Mouse (Mus musculus) spleen, embryonic (tissue): ENCODE measurements around the gene Tmem253.

ENCODE experiments used
- CTCF ChIA-PET: fragments of 350-600 bp; sonication (Branson Sonifier 250); formaldehyde crosslinking; loops from one replicate; lab custom pipeline; 2022; lab: Charles Lee

Gene Tmem253

GRCm38 (mm10) chr14:52006771-52007170 is 8.7 kb upstream of the Tmem253 start:
- CTCF ChIA-PET: no interaction called here

GRCm38 (mm10) chr14:52008321-52009203 is 6.9 kb upstream of the Tmem253 start:
- CTCF ChIA-PET: interaction anchor here (0.5 to 0.8 kb wide), 2 partner anchors 9 to 14 kb away, joined by 3 to 7 read pairs; no protein-coding TSS in a partner anchor

DNA sequence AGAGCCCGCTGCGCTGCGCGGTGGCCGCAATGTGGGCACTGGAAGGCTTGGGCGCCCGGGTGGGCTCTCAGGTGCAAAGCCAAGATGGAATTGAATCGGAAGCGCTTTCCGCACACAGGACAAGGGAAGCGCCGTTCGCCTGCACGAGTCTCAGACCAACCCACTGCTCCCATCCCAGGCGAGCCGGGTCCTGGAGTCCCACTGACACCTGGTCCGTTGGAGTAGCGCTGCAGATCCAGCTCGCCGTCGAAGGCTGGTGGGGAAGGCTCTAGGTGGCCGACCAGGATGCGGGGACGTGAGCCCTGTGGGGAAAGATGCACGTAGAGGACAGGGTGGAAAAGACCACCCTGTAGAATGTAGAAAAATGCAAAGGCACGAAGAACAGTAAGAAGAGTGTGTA is 6.1 kb upstream of the Tmem253 start:
- CTCF ChIA-PET: interaction anchor here (0.8 kb wide), 1 partner anchor 13 kb away, joined by 3 read pairs; no protein-coding TSS in a partner anchor

- CTCF ChIA-PET: interaction anchor here (1.2 kb wide), 1 partner anchor 10 kb away, joined by 3 read pairs; no protein-coding TSS in a partner anchor
Observed at GRCm38 (mm10) chr14:52009841-52010240, 5.6 kb upstream of the Tmem253 start.

DNA sequence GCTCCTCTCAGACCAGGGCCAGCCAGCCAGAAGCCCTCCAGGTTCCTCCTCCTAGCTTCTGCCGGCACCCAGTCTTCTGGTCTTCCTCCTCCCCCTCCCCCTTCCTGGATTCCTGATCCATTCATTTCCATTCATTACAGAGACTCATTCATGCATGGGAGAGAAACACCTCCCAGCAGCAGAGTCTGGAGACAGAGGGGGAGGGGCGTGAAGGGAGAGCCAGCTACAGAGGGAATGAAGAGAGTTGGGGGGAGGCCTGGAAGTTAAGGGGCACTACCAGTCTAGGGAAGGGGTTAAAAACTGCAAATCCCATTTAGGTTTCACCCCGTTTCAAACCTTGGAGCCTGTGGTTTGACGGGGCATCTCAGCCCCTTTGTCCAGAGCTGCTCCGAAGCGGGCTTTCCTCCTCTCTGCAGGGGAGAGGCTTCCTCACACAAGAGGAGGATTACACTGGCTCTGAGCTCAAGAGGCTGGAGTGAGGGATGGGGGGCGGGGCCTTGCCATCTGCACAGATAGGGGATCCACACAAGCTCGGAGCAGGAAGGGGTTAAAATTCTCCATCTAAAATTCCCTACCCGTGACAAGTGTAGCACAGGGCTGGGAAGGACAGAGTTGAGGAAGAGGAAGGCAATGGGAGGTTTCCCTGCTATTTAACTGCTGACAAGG is 4.9 kb upstream of the Tmem253 start:
- CTCF ChIA-PET: interaction anchor here (1.2 kb wide), 1 partner anchor 9 kb away, joined by 3 read pairs; no protein-coding TSS in a partner anchor

GRCm38 (mm10) chr14:52011683-52012082 is 3.8 kb upstream of the Tmem253 start:
- CTCF ChIA-PET: no interaction called here

DNA sequence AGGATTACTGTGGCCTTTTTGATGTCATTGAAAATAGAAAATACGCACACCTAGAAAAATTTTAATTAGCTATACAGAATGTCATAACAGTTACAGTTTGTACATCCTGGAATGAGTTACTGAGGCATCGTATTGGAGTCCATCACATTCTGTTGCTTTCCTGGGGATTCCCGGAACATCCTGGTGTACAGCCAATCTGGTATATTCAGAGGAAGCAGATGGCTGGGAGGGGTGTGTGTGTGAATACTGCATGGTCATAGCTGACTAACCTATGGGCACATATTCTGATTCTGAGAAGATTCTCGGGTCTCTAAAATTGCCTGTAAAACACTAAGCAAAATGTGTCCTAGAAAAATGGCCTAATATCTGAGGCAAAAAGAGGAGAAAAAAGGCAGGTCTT is 3.4 kb upstream of the Tmem253 start:
- CTCF ChIA-PET: no interaction called here

- CTCF ChIA-PET: no interaction called here
Observed at GRCm38 (mm10) chr14:52012553-52012952, 2.9 kb upstream of the Tmem253 start.

- CTCF ChIA-PET: interaction anchor here (0.7 kb wide), 1 partner anchor 225 kb away, joined by 5 read pairs; no protein-coding TSS in a partner anchor
Observed at GRCm38 (mm10) chr14:52013021-52013610, 2.3 kb upstream of the Tmem253 start.

- CTCF ChIA-PET: interaction anchor here (0.6 kb wide), 1 partner anchor 229 kb away, joined by 3 read pairs; no protein-coding TSS in a partner anchor
Observed at GRCm38 (mm10) chr14:52013771-52014219, 1.7 kb upstream of the Tmem253 start.

DNA sequence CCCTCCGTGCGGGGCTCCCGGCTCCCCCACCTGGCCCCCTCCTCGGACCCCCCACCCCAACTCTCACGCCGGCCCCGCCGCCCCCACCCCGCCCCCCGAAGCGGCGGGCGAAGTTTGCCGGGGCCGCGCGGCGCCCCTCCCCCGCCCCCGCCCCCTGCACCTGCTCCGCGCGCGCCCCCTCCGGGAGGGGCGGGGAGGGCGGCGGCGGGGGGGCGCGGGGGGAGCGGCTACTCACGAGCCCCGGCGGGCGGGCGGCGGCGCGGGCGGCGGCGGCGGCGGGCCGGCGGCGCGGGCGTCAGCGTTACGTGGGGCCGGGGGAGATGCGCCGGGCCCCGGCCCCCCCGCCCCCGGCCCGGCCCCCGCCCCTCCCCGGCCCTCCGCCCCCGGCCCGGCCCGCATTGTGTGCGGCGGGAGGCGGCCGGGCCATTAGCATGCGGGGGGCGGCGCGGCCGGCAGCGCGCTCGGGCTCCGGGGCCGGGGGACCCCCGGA is 1.1 kb upstream of the Tmem253 start:
- CTCF ChIA-PET: interaction anchor here (0.6 kb wide), 1 partner anchor 229 kb away, joined by 3 read pairs; no protein-coding TSS in a partner anchor

- CTCF ChIA-PET: no interaction called here
Observed at GRCm38 (mm10) chr14:52014761-52015311, 622 bp upstream of the Tmem253 start.

DNA sequence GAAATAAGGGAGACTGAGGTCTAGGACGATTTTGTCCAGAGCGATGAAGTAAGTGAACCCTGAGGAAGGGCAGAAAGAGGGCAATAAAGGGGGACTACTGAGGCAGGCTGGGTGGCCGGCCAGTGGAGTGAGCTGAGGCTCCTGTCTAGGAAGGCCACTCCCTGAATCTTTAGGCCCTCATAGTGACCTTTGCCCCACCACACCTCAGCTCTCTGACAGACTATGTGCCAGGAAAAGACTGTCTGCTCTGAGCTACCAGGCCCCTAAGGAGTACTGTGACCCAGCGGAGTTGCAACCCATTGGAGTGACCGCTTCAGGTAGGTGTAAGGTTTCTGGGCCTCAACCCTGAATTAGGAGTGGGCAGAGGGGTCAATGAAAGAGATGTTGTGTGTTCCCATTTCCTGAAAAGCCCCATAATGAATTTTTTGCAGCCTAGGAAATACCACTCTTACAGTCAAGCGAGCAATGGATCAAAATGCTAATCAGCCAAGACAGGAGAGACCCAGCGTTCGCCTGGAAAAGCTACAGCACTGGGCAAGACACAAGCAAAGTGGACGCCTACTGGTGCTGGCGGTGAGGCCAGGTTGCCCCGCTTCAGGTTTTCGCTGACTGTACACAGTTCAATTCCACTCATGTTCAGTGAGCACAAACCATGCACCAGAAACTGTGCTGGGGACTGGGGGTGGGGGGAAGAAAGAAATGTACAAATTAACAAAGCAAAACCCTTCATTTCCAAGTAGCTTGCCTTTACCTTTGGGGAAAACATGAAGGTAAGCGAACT is 1.4 kb downstream of the Tmem253 start:
- CTCF ChIA-PET: no interaction called here

DNA sequence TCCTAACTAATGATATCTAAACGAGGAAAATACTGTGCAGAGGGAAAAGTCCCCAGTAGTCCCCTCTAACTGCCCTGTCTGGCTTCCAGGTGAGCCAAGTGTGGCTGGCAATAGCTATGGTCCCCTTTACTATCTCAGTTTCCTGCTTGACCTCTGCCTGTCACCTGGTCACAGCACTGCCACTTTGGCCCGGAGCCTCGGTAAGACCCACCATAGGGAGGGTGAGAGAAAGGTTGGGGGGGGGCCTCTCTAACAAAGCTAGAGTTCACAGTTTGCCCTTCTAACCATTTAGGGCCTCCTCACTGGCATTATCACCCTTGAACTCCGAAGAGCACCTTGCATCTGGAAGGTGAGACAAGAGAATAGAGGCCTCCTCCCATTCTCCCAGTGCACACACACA is 2.2 kb downstream of the Tmem253 start:
- CTCF ChIA-PET: interaction anchor here (0.9 kb wide), 1 partner anchor 9 kb away, joined by 7 read pairs; no protein-coding TSS in a partner anchor

- CTCF ChIA-PET: interaction anchor here (0.9 kb wide), 1 partner anchor 10 kb away, joined by 7 read pairs; no protein-coding TSS in a partner anchor
Observed at GRCm38 (mm10) chr14:52018248-52019050, 3.0 kb downstream of the Tmem253 start.

DNA sequence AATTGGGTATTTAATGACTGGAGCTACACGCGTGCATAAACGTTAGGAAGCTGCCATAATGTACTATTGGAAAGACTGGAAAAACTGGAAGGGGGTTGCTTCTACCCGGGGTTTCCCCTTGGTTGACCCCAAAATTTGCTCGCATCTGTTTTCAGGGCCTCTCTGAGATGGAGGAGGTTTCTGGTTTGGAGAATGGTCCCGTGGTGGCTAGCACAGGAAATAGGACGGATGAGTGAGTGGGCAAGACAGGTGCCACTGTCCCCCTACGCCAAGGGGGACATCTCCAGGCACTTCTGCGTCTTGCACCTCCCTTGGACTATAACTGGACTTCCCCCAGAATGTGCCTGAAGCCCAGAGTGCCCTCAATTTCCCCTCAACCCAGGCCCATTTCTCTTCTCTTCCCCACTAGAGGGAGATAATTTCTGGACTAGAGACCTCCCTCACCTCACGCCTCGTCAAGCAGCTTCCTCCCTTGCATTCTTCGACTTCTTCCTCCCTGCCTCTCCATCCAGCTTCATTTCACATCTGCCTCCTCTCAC is 3.7 kb downstream of the Tmem253 start:
- CTCF ChIA-PET: interaction anchor here (1.6 kb wide), 1 partner anchor 136 kb away, joined by 4 read pairs; no protein-coding TSS in a partner anchor

GRCm38 (mm10) chr14:52019590-52020340 is 4.3 kb downstream of the Tmem253 start:
- CTCF ChIA-PET: interaction anchor here (0.6 to 1.6 kb wide), 2 partner anchors 10 to 136 kb away, joined by 3 to 4 read pairs; no protein-coding TSS in a partner anchor
